Mouse (Mus musculus): ENCODE measurements at regions not wholly inside any gene's neighbourhood (a gene's known extent, or its start where the extent isn't known, plus 50 kb on each side); places are given as distances from the start of the nearest gene placed in this dataset.

DNA sequence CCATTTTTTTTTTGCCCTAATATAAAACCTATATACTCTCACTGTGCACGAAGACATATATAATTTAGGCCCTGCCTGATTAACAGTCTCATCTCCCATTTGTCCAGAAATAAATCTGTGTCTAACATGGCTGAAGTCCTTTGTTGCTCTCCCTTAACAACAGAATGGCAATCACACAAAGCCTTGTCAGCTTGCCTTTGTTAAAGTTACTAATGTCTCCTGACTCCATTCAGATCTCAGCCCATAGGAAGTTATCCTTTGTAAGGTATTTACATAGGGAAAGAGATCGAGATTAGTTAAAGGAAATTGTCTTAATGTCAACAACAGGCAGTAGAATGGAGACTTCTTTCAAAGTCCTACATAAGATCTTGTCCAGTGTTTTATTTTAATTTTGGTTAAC is 809.2 kb downstream of the Robo1 start:
- DNase-seq, result no peak

DNA sequence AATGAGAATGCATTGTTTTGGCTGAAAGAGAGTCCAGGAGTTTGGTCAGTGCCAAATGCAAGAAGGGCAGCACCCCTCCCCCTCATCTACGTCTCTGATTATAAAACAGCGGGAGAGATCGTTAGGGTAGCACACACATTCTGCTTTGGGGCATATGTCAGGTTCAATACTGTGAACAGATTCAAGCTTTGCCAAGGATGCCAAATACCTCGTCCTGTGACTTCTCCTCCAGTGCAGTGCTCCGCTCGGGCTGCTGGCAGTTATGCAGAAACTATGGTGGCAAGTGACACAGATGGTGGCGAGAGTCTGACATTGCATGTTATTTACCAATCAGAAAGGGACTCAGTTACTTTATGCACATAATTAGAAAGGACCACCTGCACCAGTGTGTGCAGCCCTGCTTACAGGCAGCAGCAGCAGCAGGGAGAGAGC is 799.9 kb downstream of the Robo1 start:
- DNase-seq, result no peak

DNA sequence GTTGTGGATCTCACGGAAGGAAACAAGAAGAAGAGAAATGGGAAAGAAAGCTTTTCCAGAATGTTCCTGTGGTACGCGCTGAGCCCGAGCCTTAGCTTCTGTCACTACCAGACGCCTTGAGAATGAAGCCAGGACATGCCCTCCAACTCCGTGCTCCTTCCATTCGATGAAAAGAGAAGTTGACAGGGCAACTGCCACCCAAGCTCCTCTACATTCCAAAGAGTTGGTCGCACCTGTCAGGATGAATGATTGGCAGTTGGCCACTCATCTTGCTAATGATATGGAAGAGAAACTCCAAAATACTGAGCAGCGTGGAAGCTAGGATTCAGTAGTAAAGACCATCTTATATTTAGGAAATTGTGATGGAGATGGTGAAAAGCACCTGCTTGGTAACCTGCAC is 799.5 kb downstream of the Robo1 start:
- DNase-seq, result no peak

DNA sequence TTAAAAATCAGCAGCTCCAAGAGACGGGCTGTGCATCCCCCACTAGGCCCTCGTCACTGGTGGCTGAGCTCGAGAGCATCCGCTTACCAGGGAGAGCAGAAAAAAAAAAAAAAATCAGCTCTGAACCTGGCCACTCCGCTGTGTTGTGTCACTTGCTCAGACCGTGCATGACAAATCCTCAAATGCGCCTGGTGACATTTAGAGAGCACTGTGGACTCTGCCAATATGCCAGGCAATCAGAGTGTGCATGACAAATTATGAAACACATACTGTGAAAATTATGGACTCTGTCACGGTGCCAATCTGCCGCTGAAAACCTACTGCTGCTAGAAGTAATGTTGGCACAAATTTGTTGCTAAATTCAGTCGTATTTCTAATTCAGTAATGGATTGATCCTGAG is 797.4 kb downstream of the Robo1 start:
- DNase-seq, result no peak

DNA sequence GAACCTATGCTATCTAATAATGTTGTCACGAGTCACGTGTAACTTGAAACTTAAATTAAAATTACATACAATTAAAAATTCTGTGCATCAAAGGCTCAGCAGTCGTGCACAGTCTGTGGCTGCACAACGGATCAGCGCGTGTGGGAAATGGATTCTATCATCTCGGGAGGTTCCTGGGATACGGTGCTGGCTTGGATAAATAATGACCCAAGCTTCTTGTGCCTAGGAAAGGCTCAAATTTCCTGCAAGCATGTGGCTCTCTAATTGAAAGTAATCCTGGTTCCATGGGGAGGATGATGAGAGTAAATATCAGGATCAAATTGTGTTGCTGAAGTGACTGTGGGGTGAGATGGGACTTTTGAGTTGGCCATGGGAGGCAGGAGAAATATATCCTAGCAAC is 792.2 kb downstream of the Robo1 start:
- no peak for DNase-seq

DNA sequence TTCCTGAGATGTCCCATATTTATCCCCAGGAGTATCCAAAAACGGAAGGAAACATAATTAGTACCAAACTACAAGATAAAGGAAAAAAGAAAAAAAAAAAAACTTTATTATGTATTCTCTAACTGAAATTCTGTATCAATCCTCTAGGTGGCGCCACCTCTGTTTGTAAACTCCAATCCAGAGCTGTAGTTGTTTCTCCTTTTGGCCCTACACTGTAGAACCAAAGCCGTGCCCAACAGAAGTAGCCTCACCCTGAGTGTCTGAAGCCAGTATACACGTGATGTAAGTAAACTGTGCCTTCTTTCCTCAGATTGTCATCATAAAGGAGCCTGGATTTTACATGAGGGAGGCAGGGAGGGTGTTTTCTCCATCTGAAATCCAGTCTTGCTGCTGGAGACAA is 790.7 kb downstream of the Robo1 start:
- no peak for DNase-seq

DNA sequence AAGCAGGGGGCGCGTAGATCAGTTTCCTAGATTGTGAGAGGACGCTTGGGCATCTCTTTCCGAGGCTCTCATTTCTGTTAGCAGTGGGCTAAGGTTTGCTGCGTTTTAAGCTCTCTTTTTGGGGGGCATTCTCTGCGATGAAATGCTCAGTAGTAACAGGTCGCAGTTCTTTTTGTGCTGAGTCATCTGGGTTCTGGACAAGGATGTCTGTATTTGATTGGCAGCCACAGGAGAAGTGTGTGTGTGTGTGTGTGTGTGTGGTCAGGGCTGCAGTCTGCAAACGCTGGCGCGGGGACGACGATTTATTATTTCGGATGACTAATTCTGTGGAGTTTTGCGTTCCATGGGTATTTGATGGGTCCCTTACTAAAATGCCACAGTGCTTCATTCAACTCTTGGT is 789.1 kb downstream of the Robo1 start:
- DNase-seq, result no peak

DNA sequence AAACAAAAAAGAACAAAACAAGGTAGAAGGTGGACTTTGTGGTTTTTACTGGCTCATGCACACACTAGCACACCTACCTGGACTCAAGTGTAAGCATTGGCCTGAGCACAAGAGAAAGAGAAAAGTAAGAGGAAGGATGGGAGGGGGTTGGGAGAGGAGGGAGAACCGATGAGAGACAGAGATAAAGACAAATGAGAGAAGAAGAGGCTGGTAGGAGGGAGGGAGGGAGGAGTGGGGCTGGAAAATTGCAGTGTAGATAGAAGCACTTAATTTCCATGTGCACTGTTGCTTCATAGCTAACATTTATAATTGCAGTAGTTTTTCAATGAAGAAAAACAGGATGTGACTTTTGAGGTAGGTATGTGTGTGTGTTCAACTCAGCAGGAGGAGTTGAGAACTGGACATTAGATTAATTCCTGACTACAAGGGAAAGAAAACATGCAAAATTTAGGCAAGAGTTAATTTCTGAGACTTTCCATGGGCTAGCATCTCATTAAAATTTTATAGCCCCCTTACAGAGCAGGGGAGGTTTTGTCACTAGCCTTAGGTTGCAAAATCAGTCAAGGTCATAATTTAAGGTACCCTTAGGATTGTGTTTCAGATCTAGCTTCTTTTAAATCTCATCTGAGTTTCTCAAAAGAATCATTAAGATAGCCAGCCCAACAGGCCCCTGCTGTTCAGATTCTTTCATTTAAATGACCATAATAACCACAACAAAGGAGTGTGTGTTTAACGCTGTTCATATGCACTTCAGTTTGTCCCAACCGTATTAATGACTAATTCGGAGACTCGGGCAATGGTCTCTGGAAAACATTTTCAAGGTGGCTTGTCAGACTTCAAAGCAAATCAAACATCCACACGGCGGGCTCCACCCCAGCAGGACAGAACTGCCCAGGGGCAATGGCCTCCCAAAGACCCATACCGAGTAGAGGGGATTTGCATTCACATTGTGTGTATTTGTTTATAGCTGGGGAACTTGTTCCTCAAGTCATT is 788.3 kb downstream of the Robo1 start:
- DNase-seq, result no peak
